Mouse (Mus musculus) midbrain, embryonic 10.5 days (tissue): Measurements from ENCODE around the gene Prss57. TPM values are rescaled to one million over a fixed set of nuclear protein-coding genes. Genes with fewer than 3 reads are reported as not detected.

ENCODE experiments used
- DNase-seq: peaks from one replicate; pipeline ENCODE4 v3.0.0-alpha.2; 2017; ENCODE audit warnings: low spot score
- H3K27ac ChIP-seq: fragments of 300-500 bp; sonication (generic); replicated peaks from 2 replicates; pipeline ENCODE4 v1.5.1; 2016; ENCODE audit warnings: mild to moderate bottlenecking
- H3K27me3 ChIP-seq: fragments of 300-500 bp; sonication (generic); 2 replicates; pipeline ENCODE4 v1.6.1; 2016; ENCODE audit warnings: low read depth, mild to moderate bottlenecking; ENCODE audit not compliant: poor library complexity, severe bottlenecking
- H3K36me3 ChIP-seq: fragments of 300-500 bp; sonication (generic); 2 replicates; pipeline ENCODE4 v1.6.1; 2016; ENCODE audit warnings: mild to moderate bottlenecking, moderate library complexity
- H3K4me1 ChIP-seq: fragments of 300-500 bp; sonication (generic); 2 replicates; pipeline ENCODE4 v1.6.1; 2016
- H3K4me3 ChIP-seq: fragments of 300-500 bp; sonication (generic); 2 replicates; pipeline ENCODE4 v1.5.1; 2016; ENCODE audit warnings: mild to moderate bottlenecking, moderate library complexity
- H3K9me3 ChIP-seq: fragments of 300-500 bp; sonication (generic); replicated peaks from 2 replicates; pipeline ENCODE4 v1.6.1; 2016; ENCODE audit warnings: mild to moderate bottlenecking
- WGBS: fragments of 180-500 bp; shearing (Covaris S2); methylation state at CpG from one replicate; pipeline ENCODE4 v1.1.7; 2016; 5-methylcytosine and 5-hydroxymethylcytosine counted together
- polyA plus RNA-seq: library from polyadenylated mRNA; unstranded; fragments of >200 nt; fragmentation: Nextera tagmentation; extraction: Ambion mirVana; gene quantifications from 2 replicates; pipeline ENCODE4 v1.2.1, GENCODE M21; 2016

Prss57 gene
- polyA plus RNA-seq, 1 experiment from 2014 or later: 0.05 TPM

DNA sequence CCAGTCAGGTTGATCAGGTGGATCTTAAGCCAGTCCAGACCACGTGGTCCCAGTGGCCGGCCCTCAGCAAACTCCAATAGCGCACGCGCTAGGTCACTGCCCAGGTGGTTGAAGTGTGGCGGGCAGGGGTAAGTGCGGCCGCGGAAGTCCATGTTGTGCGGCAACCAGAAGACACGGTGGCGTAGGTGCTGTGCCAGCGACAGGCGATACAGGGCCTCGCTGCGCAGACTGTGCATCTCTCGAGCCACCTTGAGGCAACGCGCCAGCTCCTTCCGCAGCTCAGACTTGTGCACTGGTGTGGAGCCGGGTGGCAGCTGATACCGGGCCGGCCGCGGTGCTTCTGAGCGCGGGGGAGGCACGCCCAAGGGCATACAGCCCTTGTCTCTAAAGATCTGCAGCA is 51.5 kb downstream of the Prss57 start:
- peaks cover 35% of the 10 kb centered on the region for H3K27me3 ChIP-seq
- no peak for DNase-seq
- H3K27ac ChIP-seq: no peak overlapping the region
- no peak overlapping the region for H3K4me3 ChIP-seq
- H3K9me3 ChIP-seq: peaks cover 28% of the 10 kb centered on the region
- peaks cover 17% of the 10 kb centered on the region for H3K4me1 ChIP-seq
- 95% methylated on average over 28 of the region's 28 CpGs for WGBS
- H3K36me3 ChIP-seq: peaks cover 98% of the 10 kb centered on the region

DNA sequence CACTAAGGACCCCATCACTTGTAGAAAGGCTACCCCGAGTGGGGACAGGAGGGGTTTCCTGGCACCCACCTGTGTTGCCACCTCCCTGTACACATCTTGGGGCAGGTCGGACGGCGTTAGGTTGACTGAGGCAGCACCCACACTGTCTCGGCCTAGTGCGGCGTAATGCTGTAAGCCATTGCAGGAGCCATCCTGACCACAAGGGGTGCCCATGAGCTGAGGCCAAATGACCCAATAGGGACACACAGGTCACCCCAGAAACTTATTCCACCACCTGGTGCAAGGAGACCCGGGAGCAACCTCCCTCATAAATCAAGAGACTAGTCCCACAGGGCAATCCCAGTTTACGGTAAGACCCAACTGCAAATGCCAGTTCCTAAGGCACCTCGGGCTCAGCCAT is 52.5 kb downstream of the Prss57 start:
- H3K36me3 ChIP-seq: peaks cover 98% of the 10 kb centered on the region
- peaks cover 35% of the 10 kb centered on the region for H3K27me3 ChIP-seq
- H3K4me3 ChIP-seq: no peak overlapping the region
- no peak for DNase-seq
- H3K4me1 ChIP-seq: peaks cover 17% of the 10 kb centered on the region
- H3K27ac ChIP-seq: no peak overlapping the region
- 89% methylated on average over 10 of the region's 10 CpGs for WGBS
- H3K9me3 ChIP-seq: peaks cover 28% of the 10 kb centered on the region

DNA sequence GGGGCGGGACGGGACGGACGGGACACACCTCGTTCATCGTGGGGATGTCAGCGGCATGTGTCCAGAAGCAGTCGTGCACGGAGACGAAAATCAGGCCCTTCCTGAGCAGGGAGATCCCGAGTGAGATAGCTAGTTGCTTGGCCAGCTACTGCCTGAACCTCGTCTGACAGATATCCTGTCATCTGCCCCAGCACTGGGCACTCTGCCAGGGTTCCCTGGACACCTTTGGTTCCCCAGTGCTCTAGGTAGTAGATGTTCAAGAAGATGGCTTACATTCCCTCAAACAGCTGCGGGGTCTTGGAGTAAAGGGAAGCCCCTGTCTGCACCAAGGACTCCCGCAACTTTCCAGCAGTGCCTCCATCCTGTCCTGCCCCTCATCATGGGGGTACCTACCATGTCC is 54.1 kb downstream of the Prss57 start:
- Histone ChIP-seq H3K36me3 (peaks cover 94% of the 10 kb centered on the region), H3K9me3 (peaks cover 28% of the 10 kb centered on the region)
- 87% methylated on average over 14 of the region's 14 CpGs for WGBS

DNA sequence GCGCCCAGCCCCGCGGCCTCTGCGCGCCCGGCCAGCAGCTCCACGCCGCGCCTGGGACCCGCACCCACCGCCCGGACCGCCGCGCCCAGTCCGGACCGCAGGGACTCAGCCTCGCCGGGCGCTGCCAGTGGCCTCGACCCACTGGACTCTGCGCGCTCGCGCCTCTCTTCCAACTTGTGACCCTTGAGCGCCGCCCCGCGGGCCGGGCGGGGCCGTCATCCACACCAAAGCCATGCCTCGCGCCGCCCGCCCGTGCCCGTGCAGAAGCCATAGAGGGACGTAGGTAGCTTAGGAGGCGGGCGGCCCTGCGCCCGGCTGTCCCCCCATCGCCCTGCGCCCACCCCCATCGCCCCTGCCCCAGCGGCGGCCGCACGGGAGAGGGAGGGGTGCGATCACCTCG is 55.4 kb downstream of the Prss57 start:
- peaks cover 11% of the 10 kb centered on the region for H3K4me1 ChIP-seq
- no peak overlapping the region for H3K27ac ChIP-seq
- peaks cover 23% of the 10 kb centered on the region for H3K9me3 ChIP-seq
- H3K36me3 ChIP-seq: peaks cover 85% of the 10 kb centered on the region
- H3K27me3 ChIP-seq: peaks cover 35% of the 10 kb centered on the region
- WGBS: 26% methylated on average over 52 of the region's 52 CpGs
- DNase-seq: no peak
- H3K4me3 ChIP-seq: peak overlapping the region; percentile 33

More for the DNA sequence above, 54.1 kb downstream of the Prss57 start:
- H3K27ac ChIP-seq: no peak overlapping the region
- peaks cover 35% of the 10 kb centered on the region for H3K27me3 ChIP-seq
- H3K4me1 ChIP-seq: peaks cover 17% of the 10 kb centered on the region
- H3K4me3 ChIP-seq: no peak overlapping the region
- DNase-seq: no peak

DNA sequence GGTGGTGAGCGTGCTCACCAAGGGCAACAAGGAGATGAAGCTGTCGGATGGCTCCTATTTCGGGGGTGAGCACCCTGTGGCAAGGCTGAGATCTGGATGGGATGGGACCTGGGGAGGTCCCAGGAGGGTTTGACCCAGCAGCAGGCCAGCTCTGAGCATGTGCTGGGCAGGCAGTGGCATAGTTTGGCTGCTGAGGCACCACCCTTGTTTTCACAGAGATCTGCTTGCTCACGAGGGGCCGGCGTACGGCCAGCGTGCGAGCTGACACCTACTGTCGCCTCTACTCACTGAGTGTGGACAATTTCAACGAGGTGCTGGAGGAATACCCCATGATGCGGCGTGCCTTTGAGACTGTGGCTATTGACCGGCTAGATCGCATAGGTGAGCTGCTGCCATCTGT is 56.9 kb downstream of the Prss57 start:
- no peak overlapping the region for H3K4me3 ChIP-seq
- 95% methylated on average over 15 of the region's 15 CpGs for WGBS
- no peak for DNase-seq
- H3K27ac ChIP-seq: no peak overlapping the region
- H3K4me1 ChIP-seq: peaks cover 11% of the 10 kb centered on the region
- H3K27me3 ChIP-seq: peaks cover 35% of the 10 kb centered on the region
- H3K9me3 ChIP-seq: peaks cover 9% of the 10 kb centered on the region
- H3K36me3 ChIP-seq: peaks cover 70% of the 10 kb centered on the region

DNA sequence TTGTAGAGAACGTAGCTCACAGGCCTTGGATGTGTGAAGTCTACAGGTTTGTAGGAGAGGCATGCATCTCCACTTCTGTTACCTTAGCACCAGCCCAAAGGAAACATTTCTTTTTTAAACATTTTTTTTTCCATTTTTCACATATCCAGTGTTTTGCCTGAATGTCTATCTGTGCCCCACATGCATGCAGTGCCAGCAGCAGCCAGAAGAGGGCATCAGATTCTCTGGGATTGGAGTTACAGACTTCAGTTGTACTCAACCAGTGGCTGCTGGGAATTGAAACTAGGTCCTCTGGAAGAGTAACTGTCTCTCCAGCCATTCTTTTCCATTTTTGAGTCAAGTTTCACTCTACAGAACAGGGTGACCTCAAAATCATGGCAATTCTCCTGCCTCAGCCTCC is 58.3 kb downstream of the Prss57 start:
- H3K36me3 ChIP-seq: peaks cover 56% of the 10 kb centered on the region
- WGBS: 96% methylated on average over 1 of the region's 1 CpGs

More for the DNA sequence above, 58.3 kb downstream of the Prss57 start:
- H3K4me3 ChIP-seq: no peak overlapping the region
- peaks cover 5% of the 10 kb centered on the region; the same call in 1 of the 2 replicates for H3K9me3 ChIP-seq
- DNase-seq: no peak
- H3K4me1 ChIP-seq: peaks cover 17% of the 10 kb centered on the region
- H3K27me3 ChIP-seq: peaks cover 32% of the 10 kb centered on the region
- H3K27ac ChIP-seq: no peak overlapping the region

Other genes with a start within 250 kb of the Prss57 start
- 69.9 and 72.8 TPM in 2 replicates for gene Mier2, start 235.8 kb downstream of the Prss57 start, polyA plus RNA-seq
- not detected in 2 replicates for gene Theg, start 203.6 kb downstream of the Prss57 start, polyA plus RNA-seq
- 0.06 and 0.11 TPM in 2 replicates for gene C2cd4c, start 176.9 kb downstream of the Prss57 start, polyA plus RNA-seq
- gene Shc2, start 153.0 kb downstream of the Prss57 start, polyA plus RNA-seq: 18.5 and 20.1 TPM in 2 replicates
- not detected in 2 replicates for gene Odf3l2, start 145.2 kb downstream of the Prss57 start, polyA plus RNA-seq
- gene Madcam1, start 126.4 kb downstream of the Prss57 start, polyA plus RNA-seq: 0.89 and 1.1 TPM in 2 replicates
- gene Tpgs1, start 121.6 kb downstream of the Prss57 start, polyA plus RNA-seq: 68.3 and 74.9 TPM in 2 replicates
- 223 and 270 TPM in 2 replicates for gene Cdc34, start 108.8 kb downstream of the Prss57 start, polyA plus RNA-seq
- gene Gzmm, start 101.9 kb downstream of the Prss57 start, polyA plus RNA-seq: 0.98 and 1.0 TPM in 2 replicates
- gene Bsg, start 86.5 kb downstream of the Prss57 start, polyA plus RNA-seq: 607 and 655 TPM in 2 replicates
- gene Hcn2, start 74.3 kb downstream of the Prss57 start, polyA plus RNA-seq: 0.05 TPM in 2 replicates
- 48.6 and 51.7 TPM in 2 replicates for gene Polrmt, start 44.4 kb downstream of the Prss57 start, polyA plus RNA-seq
- 0.27 and 0.42 TPM in 2 replicates for gene Fgf22, start 35.9 kb downstream of the Prss57 start, polyA plus RNA-seq
- gene Rnf126, start 24.0 kb downstream of the Prss57 start, polyA plus RNA-seq: 109 and 118 TPM in 2 replicates
- 1.1 and 1.8 TPM in 2 replicates for gene Fstl3, start 13.7 kb downstream of the Prss57 start, polyA plus RNA-seq
- gene Palm, start 2.6 kb upstream of the Prss57 start, polyA plus RNA-seq: 130 and 153 TPM in 2 replicates
- gene Misp, start 30.0 kb upstream of the Prss57 start, polyA plus RNA-seq: 0.46 and 0.67 TPM in 2 replicates
- gene Ptbp1, start 63.5 kb upstream of the Prss57 start, polyA plus RNA-seq: 296 and 334 TPM in 2 replicates
- 8.0 and 13.5 TPM in 2 replicates for gene Prtn3, start 83.5 kb upstream of the Prss57 start, polyA plus RNA-seq
- 110 and 169 TPM in 2 replicates for gene Plppr3, start 83.7 kb upstream of the Prss57 start, polyA plus RNA-seq
- 0.16 and 0.46 TPM in 2 replicates for gene Elane, start 95.3 kb upstream of the Prss57 start, polyA plus RNA-seq
- gene Cfd, start 99.9 kb upstream of the Prss57 start, polyA plus RNA-seq: not detected in 2 replicates
- 69.8 and 70.8 TPM in 2 replicates for gene Med16, start 118.0 kb upstream of the Prss57 start, polyA plus RNA-seq
- 2.0 and 5.5 TPM in 2 replicates for gene Gm26602, start 119.9 kb upstream of the Prss57 start, polyA plus RNA-seq
- 1.0 and 1.2 TPM in 2 replicates for gene Kiss1r, start 126.0 kb upstream of the Prss57 start, polyA plus RNA-seq
- gene R3hdm4, start 130.2 kb upstream of the Prss57 start, polyA plus RNA-seq: 126 and 154 TPM in 2 replicates
- 12.5 and 13.4 TPM in 2 replicates for gene Arid3a, start 136.1 kb upstream of the Prss57 start, polyA plus RNA-seq
- gene Wdr18, start 169.2 kb upstream of the Prss57 start, polyA plus RNA-seq: 136 and 155 TPM in 2 replicates
- gene Grin3b, start 179.8 kb upstream of the Prss57 start, polyA plus RNA-seq: 0.25 and 0.30 TPM in 2 replicates
- gene Tmem259, start 193.4 kb upstream of the Prss57 start, polyA plus RNA-seq: 11.0 TPM in 2 replicates
- gene Cnn2, start 197.6 kb upstream of the Prss57 start, polyA plus RNA-seq: 198 and 199 TPM in 2 replicates
- gene Abca7, start 205.5 kb upstream of the Prss57 start, polyA plus RNA-seq: 3.2 and 4.8 TPM in 2 replicates
- gene Arhgap45, start 225.7 kb upstream of the Prss57 start, polyA plus RNA-seq: 7.9 and 8.0 TPM in 2 replicates
- gene Polr2e, start 248.8 kb upstream of the Prss57 start, polyA plus RNA-seq: 233 and 276 TPM in 2 replicates